In the genomic region with DNA sequence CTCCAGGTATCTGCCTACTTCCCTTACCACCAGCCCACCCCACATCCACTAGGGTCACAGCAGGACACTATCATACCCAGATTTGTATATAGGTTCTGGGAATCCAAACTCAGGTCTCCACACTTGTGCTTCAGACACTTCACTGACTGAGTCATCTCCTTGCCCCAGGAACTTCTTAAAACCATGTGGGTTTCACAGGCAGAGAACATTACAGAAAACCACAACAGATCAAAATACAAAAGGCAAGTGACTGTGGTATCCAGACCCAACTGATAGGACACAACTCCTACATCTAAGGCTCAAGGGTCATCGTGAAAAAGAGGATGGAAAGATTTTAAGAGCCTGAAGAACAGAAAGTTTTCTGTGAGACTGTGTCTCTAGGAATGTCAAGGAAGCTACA, we compare ENCODE assay signal across 13 mouse cellular contexts.
"Had no signal": no experiment of that assay in that cellular context is flagged by ENCODE, and none has a peak within 500 bp of the region (broad histone marks: within the 10 kb centered on the region; RNA-seq: fewer than 3 reads in every experiment).

No protein-coding gene starts in this region.

- DNase-seq: lung, adult 18-20 months; lung, embryonic 14.5 days; lung, postnatal 10 days; lung, postnatal 4 days; midbrain, embryonic 14.5 days; retina, postnatal 1 day; right cerebral cortex, adult 18-20 months; right cerebral cortex, postnatal 25 days; right cerebral cortex, postnatal 4 days; spleen, adult 18-20 months; thymus, adult 18-20 months; thymus, postnatal 14 days; thymus, postnatal 36 days had no signal
